Mouse (Mus musculus) lung, embryonic 14.5 days (tissue): ENCODE measurements around the gene Zbtb16. TPM values are rescaled to one million over a fixed set of nuclear protein-coding genes. Genes with fewer than 3 reads are reported as not detected.
A peak's percentile ranks its signal among the peaks of the same experiment; 100 is the strongest.

Experiments used
- ATAC-seq: fragments of 200-750 bp; cut with Nextera tagmentation; 2 replicates; pipeline ENCODE4 v1.8.0; 2017; ENCODE audit warnings: mild to moderate bottlenecking, moderate TSS enrichment, moderate library complexity; ENCODE audit not compliant: insufficient read depth
- DNase-seq: peaks from one replicate; pipeline ENCODE4 v3.0.0-alpha.2; 2015
- H3K27ac ChIP-seq: fragments of 300-500 bp; sonication (generic); 2 replicates; pipeline ENCODE4 v1.5.1; 2014; ENCODE audit warnings: low read depth, mild to moderate bottlenecking, moderate library complexity
- H3K27me3 ChIP-seq: fragments of 300-500 bp; sonication (generic); 2 replicates; pipeline ENCODE4 v1.6.1; 2014; ENCODE audit warnings: low read length, control low read depth; ENCODE audit not compliant: insufficient read depth
- H3K36me3 ChIP-seq: fragments of 300-500 bp; sonication (generic); 2 replicates; pipeline ENCODE4 v1.6.1; 2014; ENCODE audit warnings: control low read depth; ENCODE audit not compliant: insufficient read depth
- H3K4me1 ChIP-seq: fragments of 300-500 bp; sonication (generic); 2 replicates; pipeline ENCODE4 v1.6.1; 2014; ENCODE audit warnings: antibody characterized with exemption, control low read depth; ENCODE audit not compliant: insufficient read depth
- H3K4me2 ChIP-seq: fragments of 300-500 bp; sonication (generic); 2 replicates; pipeline ENCODE4 v1.6.1; 2014; ENCODE audit warnings: mild to moderate bottlenecking
- H3K4me3 ChIP-seq: fragments of 300-500 bp; sonication (generic); 2 replicates; pipeline ENCODE4 v1.5.1; 2014; ENCODE audit warnings: low read depth, low read length
- H3K9ac ChIP-seq: fragments of 300-500 bp; sonication (generic); 2 replicates; pipeline ENCODE4 v1.6.1; 2014
- H3K9me3 ChIP-seq: fragments of 300-500 bp; sonication (generic); 2 replicates; pipeline ENCODE4 v1.6.1; 2016; ENCODE audit warnings: low read depth, low read length, control low read depth
- CTCF ChIP-seq: IDR thresholded peaks from 2 replicates; pipeline ENCODE4 v1.5.1; 2016; ENCODE audit warnings: antibody characterized with exemption, low read depth
- WGBS: fragments of 180-500 bp; shearing (Covaris S2); extraction: QIAGEN DNeasy Blood & Tissue Kit; methylation state at CpG from one replicate; pipeline ENCODE4 v1.1.7; 2014; 5-methylcytosine and 5-hydroxymethylcytosine counted together
- polyA plus RNA-seq: library from polyadenylated mRNA; unstranded; fragments of >200 nt; fragmentation: Nextera tagmentation; extraction: Ambion mirVana; gene quantifications from 2 replicates; pipeline ENCODE4 v1.2.1, GENCODE M21; 2014

Zbtb16 gene
- polyA plus RNA-seq, 1 experiment from 2014 or later, result 0.71 TPM

DNA sequence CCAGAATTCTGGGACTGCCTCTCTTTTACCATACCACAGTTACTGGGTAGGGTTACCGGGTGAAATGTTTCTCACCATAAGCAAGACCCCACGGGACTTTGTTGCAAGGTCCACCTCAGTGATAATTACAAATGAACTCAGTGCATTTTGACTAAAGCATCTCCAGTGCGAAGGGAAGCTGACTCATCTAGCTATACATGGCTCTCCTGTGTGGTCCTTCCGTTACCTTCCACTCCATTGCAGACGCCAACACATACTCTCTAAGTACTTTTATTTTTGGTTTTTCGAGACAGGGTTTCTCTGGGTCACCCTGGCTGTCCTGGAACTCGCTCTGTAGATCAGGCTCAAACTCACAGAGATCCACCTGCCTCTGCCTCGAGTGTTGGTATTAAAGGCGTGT lies 19.9 kb downstream of the Zbtb16 start:
- TF ChIP-seq CTCF, result no peak
- no peak overlapping the region for H3K4me3 ChIP-seq
- DNase-seq, result no peak
- peaks cover 3% of the 10 kb centered on the region; the same call in 1 of the 2 replicates for H3K4me1 ChIP-seq
- no peaks in the 10 kb centered on the region for H3K9me3 ChIP-seq
- H3K27me3 ChIP-seq, result no peaks in the 10 kb centered on the region
- H3K4me2 ChIP-seq, result no peak overlapping the region
- ATAC-seq, result no peak
- no peak overlapping the region for H3K9ac ChIP-seq
- 87% methylated on average over 9 of the region's 9 CpGs for WGBS
- H3K36me3 ChIP-seq, result no peaks in the 10 kb centered on the region
- H3K27ac ChIP-seq, result no peak overlapping the region

DNA sequence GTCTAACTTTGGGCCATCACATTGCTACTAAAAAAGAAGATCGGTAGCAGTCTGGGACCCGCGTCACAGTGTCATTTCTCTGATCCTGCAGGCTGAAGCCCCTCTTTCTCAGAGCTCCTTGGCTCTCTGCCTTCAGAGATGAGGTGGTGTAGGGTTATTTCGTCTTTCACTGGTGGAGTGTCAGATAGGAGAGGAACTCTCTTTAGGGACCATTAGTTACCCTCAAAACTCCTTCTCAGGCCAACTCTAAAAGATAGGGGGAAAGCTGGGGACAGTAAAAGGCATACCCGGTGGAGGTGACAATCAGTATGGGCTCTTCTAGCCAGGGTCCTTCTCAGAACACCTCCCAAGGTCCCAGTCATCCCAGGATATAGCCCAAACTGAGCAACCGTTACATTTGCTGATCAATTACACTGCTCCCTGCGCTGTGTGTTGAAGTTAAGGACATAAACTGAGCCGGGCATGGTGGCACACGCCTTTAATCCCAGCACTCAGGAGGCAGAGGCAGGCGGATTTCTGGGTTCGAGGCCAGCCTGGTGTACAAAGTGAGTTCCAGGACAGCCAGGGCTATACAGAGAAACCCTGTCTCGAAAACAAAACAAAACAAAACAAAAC lies 21.0 kb downstream of the Zbtb16 start:
- ATAC-seq, result no peak
- Histone ChIP-seq H3K27me3 (no peaks in the 10 kb centered on the region), H3K4me1 (no peaks in the 10 kb centered on the region; the same call in 1 of the 2 replicates), H3K27ac (no peak overlapping the region), H3K9me3 (no peaks in the 10 kb centered on the region), H3K4me3 (no peak overlapping the region), H3K4me2 (no peak overlapping the region), H3K9ac (no peak overlapping the region), H3K36me3 (no peaks in the 10 kb centered on the region)
- DNase-seq, result no peak
- no peak for TF ChIP-seq CTCF
- WGBS, result 74% methylated on average over 12 of the region's 12 CpGs

DNA sequence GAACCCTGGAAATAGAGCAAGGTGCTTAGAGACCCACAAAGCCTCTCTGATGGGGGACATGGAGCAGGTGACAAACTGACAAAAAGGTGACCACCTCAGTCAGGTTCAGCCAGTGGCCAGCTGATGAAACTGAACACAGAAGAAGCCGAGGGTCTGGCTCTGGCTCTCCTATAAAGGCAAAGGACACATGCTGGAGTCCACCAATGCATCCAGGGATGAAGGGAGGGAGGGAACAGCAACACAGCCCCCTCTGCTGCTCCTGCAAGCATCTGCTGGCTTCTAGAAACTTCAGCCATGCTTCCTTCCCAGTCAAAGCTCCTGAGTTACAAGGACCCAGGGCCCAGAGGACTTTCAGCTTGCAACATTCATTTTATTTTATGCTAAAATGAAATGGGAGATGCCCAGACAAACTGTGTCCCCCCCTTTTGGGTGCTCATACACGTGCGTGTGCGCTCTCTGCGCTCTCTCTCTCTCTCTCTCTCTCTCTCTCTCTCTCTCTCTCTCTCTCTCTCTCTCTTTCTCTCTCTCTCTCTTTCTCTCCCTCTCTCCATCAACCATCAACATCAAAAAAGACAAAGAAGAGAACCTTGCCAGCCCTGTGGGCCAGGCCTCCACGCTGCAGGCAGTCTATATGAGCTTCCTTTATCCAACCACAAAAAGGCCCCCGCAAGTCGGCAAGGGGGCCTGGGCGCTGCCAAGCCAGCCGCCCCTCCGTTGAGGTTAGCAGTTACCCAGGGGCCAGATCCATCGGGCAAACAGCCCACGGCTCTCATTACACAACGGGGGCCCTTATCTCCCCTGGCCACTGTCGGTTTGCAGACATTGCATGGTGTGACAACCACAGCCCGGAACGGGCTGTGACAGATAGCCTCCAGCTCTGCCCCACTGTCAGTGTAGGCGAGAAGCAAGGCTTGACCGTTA lies 21.8 kb downstream of the Zbtb16 start:
- H3K27ac ChIP-seq, result no peak overlapping the region
- 38% methylated on average over 19 of the region's 19 CpGs for WGBS
- DNase-seq (peak; percentile 28), ATAC-seq (no peak)
- no peak overlapping the region for H3K4me2 ChIP-seq
- TF ChIP-seq CTCF, result no peak
- H3K9ac ChIP-seq, result no peak overlapping the region
- H3K36me3 ChIP-seq, result no peaks in the 10 kb centered on the region
- H3K4me3 ChIP-seq, result no peak overlapping the region
- no peaks in the 10 kb centered on the region for H3K27me3 ChIP-seq
- no peaks in the 10 kb centered on the region for H3K9me3 ChIP-seq
- no peaks in the 10 kb centered on the region; the same call in 1 of the 2 replicates for H3K4me1 ChIP-seq

DNA sequence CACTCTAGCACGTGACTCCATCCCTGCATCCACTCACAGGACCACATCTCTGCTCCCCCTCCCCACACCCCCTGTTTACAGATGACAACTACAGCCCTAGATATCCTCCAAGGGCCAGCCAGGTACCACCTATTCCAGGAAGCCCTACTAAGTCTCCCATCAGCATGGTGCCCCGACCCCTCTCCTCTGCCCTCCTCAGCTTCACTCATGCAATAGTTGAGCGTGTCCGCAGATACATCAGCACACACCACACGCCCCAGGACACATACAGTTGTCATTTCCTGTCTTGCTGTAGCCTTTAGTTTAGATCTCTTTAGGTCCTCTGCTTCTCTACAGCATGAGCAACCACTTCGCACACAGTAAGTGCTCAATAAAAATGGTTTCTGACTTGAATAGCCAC lies 23.7 kb downstream of the Zbtb16 start:
- no peak for ATAC-seq
- WGBS, result 84% methylated on average over 6 of the region's 6 CpGs
- TF ChIP-seq CTCF, result no peak
- Histone ChIP-seq H3K36me3 (no peaks in the 10 kb centered on the region), H3K27me3 (no peaks in the 10 kb centered on the region), H3K9ac (no peak overlapping the region), H3K4me3 (no peak overlapping the region), H3K27ac (no peak overlapping the region), H3K9me3 (no peaks in the 10 kb centered on the region), H3K4me1 (no peaks in the 10 kb centered on the region; the same call in 1 of the 2 replicates), H3K4me2 (no peak overlapping the region)
- DNase-seq, result no peak

DNA sequence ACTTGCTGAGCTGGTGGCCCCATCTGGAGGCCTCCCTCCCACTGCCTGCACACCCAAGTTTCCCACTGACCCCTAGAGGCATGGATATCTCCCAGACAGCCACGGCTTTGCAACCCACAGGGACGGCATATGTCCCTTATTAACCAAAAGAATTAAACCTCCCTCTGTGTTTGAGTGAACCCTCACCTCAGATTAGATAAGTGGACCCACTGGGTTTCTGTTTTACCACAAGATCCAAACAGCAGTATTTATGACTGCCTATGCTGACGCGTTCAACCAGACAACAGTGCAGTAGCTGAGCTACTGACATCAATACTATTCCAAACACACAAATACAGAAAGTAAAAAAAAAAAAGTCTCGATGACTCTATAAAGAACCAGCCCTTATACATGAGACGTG lies 29.4 kb downstream of the Zbtb16 start:
- TF ChIP-seq CTCF, result 0 out of 2 replicates have a peak, but pooled peaks have one; percentile 8
- no peaks in the 10 kb centered on the region for H3K36me3 ChIP-seq
- no peak for ATAC-seq
- WGBS, result 54% methylated on average over 6 of the region's 6 CpGs
- no peaks in the 10 kb centered on the region for H3K9me3 ChIP-seq
- H3K4me1 ChIP-seq, result no peaks in the 10 kb centered on the region
- no peak overlapping the region for H3K9ac ChIP-seq
- H3K27me3 ChIP-seq, result no peaks in the 10 kb centered on the region
- no peak for DNase-seq
- H3K27ac ChIP-seq, result no peak overlapping the region
- no peak overlapping the region for H3K4me2 ChIP-seq
- no peak overlapping the region for H3K4me3 ChIP-seq

DNA sequence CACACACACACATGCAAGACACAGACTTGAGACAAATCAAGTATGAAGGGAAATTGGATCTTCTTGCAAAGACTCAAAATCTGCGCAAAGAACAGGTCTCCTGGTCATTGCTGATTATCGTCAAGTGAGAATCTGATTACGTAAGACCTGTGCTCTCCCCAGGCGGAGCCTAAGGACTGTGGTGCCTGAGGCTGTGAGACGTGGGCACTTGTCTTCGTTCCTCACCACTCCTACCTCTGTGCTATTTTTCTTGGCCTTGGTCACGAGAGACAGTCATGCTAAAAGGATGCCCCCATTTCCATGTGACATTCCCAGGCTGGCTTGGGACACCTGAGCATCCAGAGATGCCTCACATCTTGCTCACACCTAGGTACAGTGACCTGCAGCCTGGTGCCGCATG lies 30.2 kb downstream of the Zbtb16 start:
- TF ChIP-seq CTCF, result no peak

DNA sequence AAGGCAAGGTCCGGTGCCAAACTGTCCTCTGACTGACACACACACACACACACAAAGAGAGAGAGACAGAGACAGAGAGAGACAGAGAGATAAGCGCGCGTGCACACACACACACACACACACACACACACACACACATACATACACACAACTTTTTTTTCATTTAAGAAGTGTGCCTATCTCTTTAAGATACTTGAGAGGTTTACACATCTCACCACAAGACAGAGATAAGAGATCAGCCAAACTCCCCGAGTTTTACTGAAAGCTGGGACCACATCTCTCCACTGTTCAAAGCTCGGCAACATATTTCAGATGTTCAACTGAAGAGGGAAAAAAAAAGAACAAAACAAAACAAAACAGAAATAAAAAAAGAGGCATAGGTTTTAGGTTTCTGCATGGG lies 31.5 kb downstream of the Zbtb16 start:
- Histone ChIP-seq H3K27ac (no peak overlapping the region), H3K27me3 (no peaks in the 10 kb centered on the region), H3K4me1 (no peaks in the 10 kb centered on the region), H3K4me2 (no peak overlapping the region), H3K9ac (no peak overlapping the region), H3K4me3 (no peak overlapping the region), H3K9me3 (no peaks in the 10 kb centered on the region), H3K36me3 (no peaks in the 10 kb centered on the region)
- DNase-seq (no peak), ATAC-seq (no peak)
- WGBS, result 55% methylated on average over 6 of the region's 6 CpGs
- TF ChIP-seq CTCF, result no peak

More for the DNA sequence above, 30.2 kb downstream of the Zbtb16 start:
- Histone ChIP-seq H3K27me3 (no peaks in the 10 kb centered on the region), H3K9ac (no peak overlapping the region), H3K4me3 (no peak overlapping the region), H3K36me3 (no peaks in the 10 kb centered on the region), H3K9me3 (no peaks in the 10 kb centered on the region), H3K4me1 (no peaks in the 10 kb centered on the region), H3K4me2 (no peak overlapping the region), H3K27ac (no peak overlapping the region)
- DNase-seq (no peak), ATAC-seq (no peak)
- WGBS, result 71% methylated on average over 8 of the region's 8 CpGs
